Mouse (Mus musculus) gastrocnemius, postnatal 14 days (tissue): ENCODE data around the gene St6galnac3. TPM values are rescaled to one million over a fixed set of nuclear protein-coding genes. Genes with fewer than 3 reads are reported as not detected.

Experiments
- DNase-seq: peaks from one replicate; pipeline ENCODE4 v3.0.0; 2021; ENCODE audit warnings: mixed read lengths
- intact Hi-C: fragments of 180-260 bp; cut with DNase I; formaldehyde crosslinking; loops from one replicate; pipeline ENCODE4 v1.15.1; 2025; ENCODE audit warnings: low total_unique reads
- total RNA-seq, 2 experiments: library from RNA; stranded (reverse); gene quantifications; 2 replicates each; pipeline ENCODE4 v1.2.3; 2021

The St6galnac3 gene
- total RNA-seq, 2 experiments from 2014 or later, result 2.9 to 4.4 TPM

- intact Hi-C loops, result no loop called here
- DNase-seq, result no peak
Observed at GRCm38 (mm10) chr3:153735796-153736549, 11.0 kb upstream of the St6galnac3 start.

GRCm38 (mm10) chr3:153734741-153735140, 9.8 kb upstream of the St6galnac3 start:
- no peak for DNase-seq
- intact Hi-C loops, result no loop called here

DNA sequence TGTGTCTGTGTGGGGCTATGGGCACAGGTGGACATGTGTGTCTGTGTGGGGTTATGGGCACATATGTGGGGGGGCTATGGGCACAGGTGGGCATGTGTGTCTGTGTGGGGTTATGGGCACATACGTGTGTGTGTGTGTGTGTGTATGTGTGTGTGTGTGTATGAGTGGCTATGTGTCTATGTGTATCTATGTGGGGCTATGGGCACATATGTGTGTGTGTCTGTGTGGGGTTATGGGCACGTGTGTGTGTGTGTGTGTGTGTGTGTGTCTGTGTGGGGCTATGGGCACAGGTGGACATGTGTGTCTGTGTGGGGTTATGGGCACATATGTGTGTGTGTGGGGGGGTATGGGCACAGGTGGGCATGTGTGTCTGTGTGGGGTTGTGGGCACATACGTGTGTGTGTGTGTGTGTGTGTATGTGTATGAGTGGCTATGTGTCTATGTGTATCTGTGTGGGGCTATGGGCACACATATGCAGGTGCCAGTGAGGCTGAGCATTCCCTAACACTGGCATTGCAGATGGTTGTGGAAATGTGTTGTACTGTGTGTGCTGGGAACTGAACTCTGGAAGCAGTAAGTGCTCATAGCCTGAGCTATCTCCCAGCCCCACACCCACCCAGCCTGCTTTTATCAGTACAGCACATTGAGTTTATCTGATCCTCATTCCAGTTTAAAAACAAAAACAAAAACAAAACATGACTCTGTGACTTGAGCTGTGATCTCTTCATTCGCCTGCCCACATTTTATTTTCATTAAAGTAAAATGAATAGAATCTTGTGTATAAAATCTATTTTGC, 8.6 kb upstream of the St6galnac3 start:
- DNase-seq, result no peak
- intact Hi-C loops, result no loop called here

DNA sequence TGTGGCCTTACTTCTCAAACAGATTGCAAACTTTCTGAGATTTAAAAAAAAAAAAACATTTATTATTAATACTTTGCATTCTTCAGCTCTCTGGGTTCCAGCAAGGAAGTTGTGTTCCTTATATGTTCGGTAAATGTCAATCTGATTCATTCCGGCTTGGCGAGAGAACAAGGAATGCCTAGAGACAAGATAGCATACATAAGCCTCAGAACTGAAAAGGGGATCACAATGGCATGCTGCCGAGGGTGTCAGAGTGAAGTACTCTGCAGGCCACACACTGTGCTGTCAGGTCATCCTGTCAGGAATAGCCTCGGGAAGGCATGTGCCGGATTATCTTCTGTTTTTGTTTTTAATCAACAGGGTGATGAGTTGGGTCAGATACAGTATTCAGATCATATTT, 7.8 kb upstream of the St6galnac3 start:
- intact Hi-C loops, result no loop called here
- DNase-seq, result no peak

- DNase-seq, result no peak
- intact Hi-C loops, result no loop called here
Observed at GRCm38 (mm10) chr3:153732035-153732434, 7.1 kb upstream of the St6galnac3 start.

GRCm38 (mm10) chr3:153728577-153728976, 3.6 kb upstream of the St6galnac3 start:
- intact Hi-C loops, result no loop called here
- DNase-seq, result no peak

- no peak for DNase-seq
- intact Hi-C loops, result no loop called here
Observed at GRCm38 (mm10) chr3:153723467-153724079, 1.4 kb downstream of the St6galnac3 start.

GRCm38 (mm10) chr3:153721525-153721924, 3.4 kb downstream of the St6galnac3 start:
- intact Hi-C loops, result no loop called here
- DNase-seq, result no peak

GRCm38 (mm10) chr3:153720922-153721321, 4.1 kb downstream of the St6galnac3 start:
- DNase-seq, result no peak
- intact Hi-C loops, result no loop called here

GRCm38 (mm10) chr3:153720296-153720695, 4.7 kb downstream of the St6galnac3 start:
- no peak for DNase-seq
- intact Hi-C loops, result no loop called here

DNA sequence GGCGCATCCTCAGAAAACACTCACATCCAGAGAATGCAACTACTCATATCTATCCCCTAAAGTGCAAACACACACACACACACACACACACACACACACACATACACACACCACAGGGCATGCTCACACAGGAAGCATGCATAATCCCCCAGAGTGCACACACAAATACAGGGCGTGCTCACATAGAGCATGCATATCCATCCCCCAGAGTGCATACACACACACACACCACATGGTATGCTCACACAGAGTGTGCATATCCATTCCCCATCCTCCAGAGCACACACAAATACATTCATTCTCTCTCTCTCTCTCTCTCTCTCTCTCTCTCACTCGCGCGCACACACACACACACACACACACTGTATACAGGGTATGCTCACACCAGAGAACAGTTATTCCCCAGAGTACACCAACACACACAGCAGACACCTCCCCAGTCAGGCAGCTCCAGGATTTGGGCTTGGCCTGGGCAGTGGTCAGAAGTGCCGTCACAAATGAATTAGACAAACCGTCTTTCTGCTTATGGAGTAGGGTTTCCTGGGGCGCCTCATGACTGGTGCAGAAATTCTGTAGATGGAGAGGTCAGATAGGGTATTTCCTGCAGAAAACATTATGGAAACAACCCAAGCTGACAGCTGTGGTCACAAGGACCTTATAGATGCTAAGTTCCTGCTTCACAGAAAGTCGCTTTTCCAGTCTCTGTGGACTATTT, 5.6 kb downstream of the St6galnac3 start:
- no peak for DNase-seq
- intact Hi-C loops, result no loop called here

- DNase-seq, result no peak
- intact Hi-C loops, result no loop called here
Observed at GRCm38 (mm10) chr3:153718724-153719123, 6.2 kb downstream of the St6galnac3 start.

DNA sequence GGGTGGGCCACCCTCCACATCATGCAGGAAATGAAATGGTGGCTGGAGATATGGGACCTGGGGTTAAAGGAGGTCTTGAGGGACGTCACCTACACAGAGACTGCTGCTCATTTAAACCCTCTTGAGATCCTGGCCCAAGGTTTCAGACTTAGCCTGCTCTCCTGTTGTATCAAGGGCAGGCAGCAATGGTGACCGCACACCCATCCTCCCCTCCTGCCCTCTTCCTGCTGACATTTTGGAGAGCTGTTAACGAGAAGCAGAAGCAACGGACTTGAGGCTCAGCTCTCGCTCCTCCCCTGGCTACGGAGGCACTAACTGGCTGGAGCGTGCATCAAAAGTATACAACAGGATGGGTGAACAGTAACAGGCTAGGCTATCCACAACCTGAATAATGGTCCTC, 7.2 kb downstream of the St6galnac3 start:
- intact Hi-C loops, result no loop called here
- DNase-seq, result no peak

DNA sequence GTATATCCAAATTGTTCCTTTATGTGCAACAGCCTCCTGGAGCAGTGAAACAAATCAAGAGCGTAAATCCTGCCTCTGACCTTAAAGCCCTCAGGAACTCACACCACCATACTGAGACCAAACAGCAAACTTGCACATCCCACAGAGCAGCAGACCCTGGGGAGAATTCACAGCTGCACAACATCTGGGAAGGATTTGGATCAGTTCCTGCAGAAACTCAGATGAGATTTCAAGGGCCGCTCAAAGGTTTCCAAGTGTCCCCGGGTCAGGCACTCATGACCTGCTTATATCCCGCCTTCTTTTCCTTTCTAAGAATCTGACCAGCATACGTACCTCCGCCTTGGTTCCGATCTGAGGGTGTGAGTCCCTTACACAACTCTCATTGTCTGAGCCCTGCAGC, 9.3 kb downstream of the St6galnac3 start:
- intact Hi-C loops, result no loop called here
- no peak for DNase-seq

GRCm38 (mm10) chr3:153710545-153710944, 14.4 kb downstream of the St6galnac3 start:
- DNase-seq, result no peak
- intact Hi-C loops, result no loop called here

DNA sequence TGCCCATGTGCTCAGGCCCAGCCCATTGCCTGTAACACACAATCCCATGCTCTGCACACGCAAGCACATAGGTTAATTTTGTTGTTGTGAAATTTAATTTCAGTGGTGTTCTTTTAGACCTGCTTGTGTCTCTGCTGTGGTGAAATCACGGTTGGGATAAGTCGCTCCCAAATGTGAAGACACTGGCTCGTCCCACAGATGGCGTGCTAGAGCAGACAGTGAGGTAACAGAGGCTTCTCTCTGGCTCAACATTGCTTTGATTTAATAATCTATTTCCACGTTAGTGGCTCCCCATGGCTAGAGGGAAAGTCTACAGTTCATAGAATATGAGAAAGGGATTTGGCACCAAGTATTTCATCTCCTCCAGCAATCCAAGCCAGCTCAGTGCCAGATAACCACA, 17.3 kb downstream of the St6galnac3 start:
- DNase-seq, result no peak
- intact Hi-C loops, result no loop called here

DNA sequence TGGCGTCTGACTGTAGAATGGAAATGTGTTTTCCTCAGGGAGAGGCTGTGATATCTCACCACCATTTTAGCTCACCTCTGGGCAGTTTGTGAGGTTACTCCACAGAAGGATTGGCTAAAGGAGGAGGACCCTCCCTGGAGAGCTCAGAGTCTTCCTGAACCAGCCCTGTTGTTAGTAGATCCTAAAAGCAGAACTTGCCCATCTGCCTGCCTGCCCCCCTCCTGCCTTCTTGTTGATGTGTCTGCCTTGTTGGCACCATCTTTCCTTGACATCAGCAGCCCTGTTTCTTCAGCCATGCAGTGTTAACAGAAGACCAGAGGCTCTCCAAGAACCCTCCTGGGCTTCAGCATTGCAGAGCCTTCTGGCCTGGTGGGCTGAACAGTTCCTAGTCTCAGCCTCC, 18.1 kb downstream of the St6galnac3 start:
- DNase-seq, result no peak
- intact Hi-C loops, result no loop called here

DNA sequence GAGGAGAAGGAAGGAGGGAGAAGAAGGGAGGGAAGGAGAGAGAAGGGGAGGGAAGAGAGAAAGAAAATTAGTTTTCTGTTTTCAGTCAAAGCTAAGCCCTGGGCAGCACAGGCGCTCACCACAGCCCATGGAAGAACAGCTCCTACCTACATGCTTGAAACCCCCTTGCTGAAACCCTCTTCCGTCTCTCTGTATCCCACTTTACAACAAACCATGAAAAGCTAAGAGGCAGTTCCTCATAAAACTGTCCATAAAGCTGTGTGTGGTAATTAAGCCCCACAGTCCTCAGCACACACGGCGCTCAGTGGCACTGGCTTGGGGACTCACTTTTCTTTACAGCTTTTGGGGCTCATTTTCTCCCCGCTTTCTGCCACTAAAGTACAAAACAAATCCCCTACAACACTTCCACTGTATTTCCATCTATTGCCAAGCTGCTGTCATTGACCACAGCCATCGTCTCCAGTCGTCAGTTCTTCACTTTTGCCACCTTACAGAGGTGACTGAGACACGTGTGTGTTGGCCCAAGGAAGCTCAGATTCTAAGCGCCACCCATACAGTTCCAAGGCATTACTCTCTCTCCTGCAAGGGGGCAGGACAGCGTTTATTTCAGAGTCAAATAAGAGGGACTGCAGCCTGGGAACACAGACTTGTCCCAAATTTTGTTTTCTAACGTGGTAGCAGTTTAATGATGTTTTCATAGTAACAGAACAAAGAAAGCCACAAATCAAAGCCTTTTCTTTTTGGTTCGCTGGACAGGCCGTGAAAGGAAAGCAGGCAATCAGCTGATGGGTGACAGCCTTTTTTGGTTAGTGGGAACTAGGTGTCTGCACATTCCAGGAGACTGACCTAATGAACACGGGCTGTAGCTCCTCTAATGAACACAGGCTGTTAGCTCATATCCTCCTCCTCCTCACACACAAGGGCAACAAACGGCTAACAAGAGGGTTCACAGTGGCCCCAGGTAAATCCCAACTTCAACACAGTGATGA, 22.9 kb downstream of the St6galnac3 start:
- no peak for DNase-seq
- intact Hi-C loops, result no loop called here

DNA sequence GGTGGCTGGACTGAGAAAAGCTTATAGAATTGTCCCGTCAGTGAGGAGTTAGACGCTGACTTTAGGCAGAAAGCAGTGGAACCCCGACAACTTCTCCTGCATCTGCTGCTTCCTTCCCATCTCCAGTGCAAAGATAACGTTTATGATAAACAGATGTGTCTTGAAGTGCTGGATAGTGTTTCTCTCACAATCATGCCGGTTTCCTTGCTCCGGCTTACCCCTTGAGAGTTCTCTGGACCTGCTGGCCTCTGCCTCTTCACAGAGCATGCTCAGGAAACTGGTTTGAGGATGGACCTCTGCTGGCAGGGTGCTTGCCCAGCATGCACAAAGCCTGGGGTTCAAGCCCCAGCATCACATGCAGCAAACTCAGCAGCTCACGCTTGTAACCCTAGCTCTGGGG, 23.8 kb downstream of the St6galnac3 start:
- no peak for DNase-seq
- intact Hi-C loops, result no loop called here
